Mouse (Mus musculus): ENCODE results near the gene Ccr6. TPM values are rescaled to one million over a fixed set of nuclear protein-coding genes. Genes with fewer than 3 reads are reported as not detected.

Ccr6 gene
- total and polyA plus RNA-seq, 3 experiments = 1.5 to 8.0 (median 5.2) TPM

DNA sequence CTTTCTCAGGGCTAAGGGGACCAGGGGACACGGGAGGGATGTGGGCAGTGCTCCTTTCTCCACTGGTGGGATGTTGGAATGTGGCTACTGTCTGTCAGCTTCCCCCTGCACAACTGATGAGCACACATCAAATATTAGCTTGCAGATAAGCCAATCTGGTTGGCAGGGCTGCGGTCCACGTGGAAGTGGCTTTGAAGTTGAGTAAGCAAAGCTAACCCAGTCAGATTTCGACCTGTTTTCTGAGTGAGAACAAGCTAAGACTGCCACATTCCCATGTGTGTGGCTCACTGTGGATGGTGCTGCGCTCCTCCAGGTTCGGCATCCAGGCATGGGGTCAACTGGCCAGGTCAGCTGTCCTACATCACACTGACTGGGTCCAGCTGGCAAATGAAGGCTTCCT, 37.1 kb downstream of the Ccr6 start:
- Histone ChIP-seq H3K27ac (ENCODE audit: insufficient read depth, low read depth) (no peak overlapping the region), H3K4me3 (replicated peaks in 1 of 3; ENCODE audit: low read depth in 2 of 3, low read length in 2 of 3, poor library complexity in 1 of 3) (no peak overlapping the region), H3K9me3 (replicated peaks; ENCODE audit: low read length) (no peaks in the 10 kb centered on the region), H3K4me1 (ENCODE audit: control insufficient read depth in 1 of 2, insufficient read depth in 2 of 2) (peaks cover 9 to 33% of the 10 kb centered on the region in 2 experiments), H3K79me2 (replicated peaks; ENCODE audit: control insufficient read depth, extremely low read depth, insufficient read depth, poor library complexity, severe bottlenecking) (no peaks in the 10 kb centered on the region), H3K4me2 (ENCODE audit: insufficient read depth, low read depth, poor library complexity, severe bottlenecking) (no peak overlapping the region), H3K27me3 (replicated peaks) (peaks cover 1% of the 10 kb centered on the region), H3K36me3 (replicated peaks in 1 of 2; ENCODE audit: control insufficient read depth in 1 of 2, insufficient read depth in 1 of 2, low read length in 1 of 2) (no peaks in the 10 kb centered on the region), H3K9ac (ENCODE audit: insufficient read depth, low read depth) (no peak overlapping the region)
- TF ChIP-seq HCFC1 (IDR thresholded peaks at IDR 0.05; ENCODE audit: low read depth, low read length) = no peak
- TF ChIP-seq CHD1 (IDR thresholded peaks at IDR 0.05; ENCODE audit: low read depth, low read length) = no peak
- no peak for TF ChIP-seq MXI1 (IDR thresholded peaks at IDR 0.05; ENCODE audit: low read depth, low read length)
- TF ChIP-seq GABPA (IDR thresholded peaks at IDR 0.05; ENCODE audit: insufficient replicate concordance, low read depth, low read length) = no peak
- no peak for TF ChIP-seq MAFK (IDR thresholded peaks at IDR 0.05; ENCODE audit: insufficient replicate concordance, low read length)
- TF ChIP-seq PAX5 (IDR thresholded peaks at IDR 0.05; ENCODE audit: low read length) = no peak
- no peak for TF ChIP-seq ZC3H11A (IDR thresholded peaks at IDR 0.05; ENCODE audit: low read depth, low read length)
- TF ChIP-seq ZKSCAN1 (IDR thresholded peaks at IDR 0.05; ENCODE audit: borderline replicate concordance, low read depth, low read length) = no peak
- no peak for TF ChIP-seq KAT2A (IDR thresholded peaks at IDR 0.05; ENCODE audit: insufficient replicate concordance, low read length)
- no peak for TF ChIP-seq ZMIZ1 (IDR thresholded peaks at IDR 0.05; ENCODE audit: low read depth, low read length)
- no peak for TF ChIP-seq JUN (IDR thresholded peaks at IDR 0.05; ENCODE audit: insufficient read depth, low read depth, low read length)
- no peak for TF ChIP-seq POLR2AphosphoS2 (IDR thresholded peaks at IDR 0.05; ENCODE audit: low read depth, low read length)
- no peak for DNase-seq (ENCODE audit: extremely low read depth)
- in situ Hi-C loops (cut with MboI; ENCODE audit: low pct_ligation_motif_present, low pct_unique_long_range_greater_than_20kb, low sequenced_read_pairs) (no loop called here), dilution Hi-C loops (cut with MboI; ENCODE audit: extremely low pct_ligation_motif_present, extremely low pct_unique_long_range_greater_than_20kb, low sequenced_read_pairs) (no loop called here)

- Histone ChIP-seq H3K36me3 (replicated peaks in 1 of 2; ENCODE audit: control insufficient read depth in 1 of 2, insufficient read depth in 1 of 2, low read length in 1 of 2) (no peaks in the 10 kb centered on the region), H3K4me3 (replicated peaks in 1 of 3; ENCODE audit: low read depth in 2 of 3, low read length in 2 of 3, poor library complexity in 1 of 3) (no peak overlapping the region), H3K9me3 (replicated peaks; ENCODE audit: low read length) (no peaks in the 10 kb centered on the region), H3K4me1 (ENCODE audit: control insufficient read depth in 1 of 2, insufficient read depth in 2 of 2) (peaks cover 13 to 45% of the 10 kb centered on the region in 2 experiments), H3K27ac (ENCODE audit: insufficient read depth, low read depth) (no peak overlapping the region), H3K9ac (ENCODE audit: insufficient read depth, low read depth) (no peak overlapping the region), H3K4me2 (ENCODE audit: insufficient read depth, low read depth, poor library complexity, severe bottlenecking) (no peak overlapping the region), H3K79me2 (replicated peaks; ENCODE audit: control insufficient read depth, extremely low read depth, insufficient read depth, poor library complexity, severe bottlenecking) (no peaks in the 10 kb centered on the region), H3K27me3 (replicated peaks) (no peaks in the 10 kb centered on the region)
- in situ Hi-C loops (cut with MboI; ENCODE audit: low pct_ligation_motif_present, low pct_unique_long_range_greater_than_20kb, low sequenced_read_pairs) = no loop called here
- no peak for TF ChIP-seq ZKSCAN1 (IDR thresholded peaks at IDR 0.05; ENCODE audit: borderline replicate concordance, low read depth, low read length)
- TF ChIP-seq CTCF (conservative IDR thresholded peaks at IDR 0.05 in 1 of 2, IDR thresholded peaks at IDR 0.05 in 1 of 2; ENCODE audit: low read depth in 2 of 2, low read length in 2 of 2) = no peak
- TF ChIP-seq ZMIZ1 (IDR thresholded peaks at IDR 0.05; ENCODE audit: low read depth, low read length) = no peak
- no peak for TF ChIP-seq POLR2AphosphoS2 (IDR thresholded peaks at IDR 0.05; ENCODE audit: low read depth, low read length)
- TF ChIP-seq MAFK (IDR thresholded peaks at IDR 0.05; ENCODE audit: insufficient replicate concordance, low read length) = no peak
- TF ChIP-seq NELFE (IDR thresholded peaks at IDR 0.05; ENCODE audit: low read depth, low read length) = no peak
- TF ChIP-seq BHLHE40 (IDR thresholded peaks at IDR 0.05; ENCODE audit: low read depth, low read length) = no peak
- no peak for TF ChIP-seq MXI1 (IDR thresholded peaks at IDR 0.05; ENCODE audit: low read depth, low read length)
- TF ChIP-seq ELF1 (IDR thresholded peaks at IDR 0.05; ENCODE audit: low read depth, low read length) = no peak
- no peak for TF ChIP-seq USF1 (IDR thresholded peaks at IDR 0.05; ENCODE audit: low read depth, low read length)
- TF ChIP-seq EP300 (IDR thresholded peaks at IDR 0.05; ENCODE audit: low read length) = no peak
- DNase-seq (ENCODE audit: extremely low read depth) = no peak
- dilution Hi-C loops (cut with MboI; ENCODE audit: extremely low pct_ligation_motif_present, extremely low pct_unique_long_range_greater_than_20kb, low sequenced_read_pairs) = no loop called here
These were observed 40.2 kb downstream of the Ccr6 start for GRCm38 (mm10) chr17:8276071-8276470.

Measured in CH12.LX (cell line).